Mouse (Mus musculus) ovary, postnatal 10 days (tissue): ENCODE data around the gene Bsdc1.
"Not testable (repeated sequence)": the region's sequence is repeated elsewhere in the genome, so short reads cannot be mapped to it uniquely, and the experiment has no call there.

Experiments
- DNase-seq: peaks from one replicate; pipeline ENCODE4 v3.0.0; 2022; ENCODE audit warnings: low spot score

Gene Bsdc1

GRCm38 (mm10) chr4:129513086-129513767 is 51.8 kb downstream of the Bsdc1 start, which contains the start of gene Marcksl1:
TSS of gene Marcksl1 (plus strand) at chr4:129513581.
- peak; percentile 90 for DNase-seq

GRCm38 (mm10) chr4:129513891-129514290 is 52.5 kb downstream of the Bsdc1 start:
- no peak for DNase-seq

- peak; percentile 52 for DNase-seq
Observed at GRCm38 (mm10) chr4:129514300-129514898, 53.0 kb downstream of the Bsdc1 start.

GRCm38 (mm10) chr4:129516925-129517324 is 55.5 kb downstream of the Bsdc1 start:
- no peak for DNase-seq

DNA sequence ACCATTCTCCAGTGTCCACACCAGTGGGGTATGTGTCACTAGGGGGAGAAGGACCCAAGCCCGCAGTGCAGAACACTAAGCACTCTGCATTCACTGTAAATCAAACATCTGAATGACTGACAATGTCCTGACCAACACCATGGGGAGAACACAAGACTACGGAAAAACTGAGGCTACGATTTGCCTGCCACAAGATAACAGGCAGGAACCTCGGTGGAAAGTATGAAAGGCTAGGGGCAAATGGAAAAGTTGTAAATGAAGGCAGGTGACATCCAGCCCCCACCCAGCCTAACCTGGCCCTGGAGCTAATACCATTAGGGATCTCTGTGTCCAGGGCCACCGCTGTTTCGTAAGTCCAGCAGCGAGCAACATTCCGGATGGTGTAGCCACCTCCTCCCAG is 57.1 kb downstream of the Bsdc1 start:
- DNase-seq: no peak

GRCm38 (mm10) chr4:129525338-129525737 is 64.0 kb downstream of the Bsdc1 start:
- DNase-seq: no peak

DNA sequence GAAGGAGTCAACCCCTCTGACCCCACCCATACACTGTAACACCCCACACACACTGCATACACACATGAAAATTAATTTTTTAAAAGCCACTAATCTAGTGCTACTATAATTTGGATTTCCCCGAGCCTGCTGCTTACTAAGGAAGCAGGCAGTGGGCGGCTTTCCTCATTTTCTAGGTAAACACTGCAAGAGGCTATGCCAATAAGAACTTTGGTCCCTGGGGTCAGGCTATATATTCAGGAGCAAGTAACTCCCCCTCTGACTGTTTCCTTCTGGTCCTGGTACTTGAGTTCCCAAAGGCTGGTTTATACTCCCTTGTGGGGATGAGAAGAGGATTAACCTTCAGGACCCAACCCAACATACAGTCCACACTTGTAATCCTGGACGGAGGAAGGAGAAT is 64.5 kb downstream of the Bsdc1 start:
- DNase-seq: no peak

DNA sequence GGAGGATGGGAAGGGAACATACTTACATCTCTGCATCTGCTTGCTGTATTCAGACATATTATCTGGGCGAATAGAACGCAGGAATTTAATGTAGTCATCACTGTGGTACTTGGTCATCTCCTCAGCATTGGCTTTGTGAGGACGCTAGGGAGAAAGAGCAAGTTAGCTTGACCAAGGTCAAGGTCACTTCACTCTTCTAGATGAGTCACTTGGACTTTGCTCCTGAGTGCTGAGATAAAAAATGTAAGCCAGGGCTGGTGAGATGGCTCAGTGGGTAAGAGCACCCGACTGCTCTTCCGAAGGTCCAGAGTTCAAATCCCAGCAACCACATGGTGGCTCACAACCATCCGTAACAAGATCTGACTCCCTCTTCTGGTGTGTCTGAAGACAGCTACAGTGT is 67.5 kb downstream of the Bsdc1 start:
- DNase-seq: not testable (repeated sequence)
